23 mouse cellular contexts compared by ENCODE assay signal in genomic region chr16:85181502-85181901, GRCm38 (mm10). TPM values are rescaled to one million over a fixed set of nuclear protein-coding genes. Genes with fewer than 3 reads are reported as not detected.
DNase-seq lines count a peak whose midpoint lies in the region; ATAC-seq and TF ChIP-seq lines count a peak whose summit lies in the region.
"Had no signal": no experiment of that assay in that cellular context is flagged by ENCODE, and none has a peak within 500 bp of the region (broad histone marks: within the 10 kb centered on the region; RNA-seq: fewer than 3 reads in every experiment).

No protein-coding gene starts in this region.

- H3K36me3 ChIP-seq in lung, embryonic 14.5 days (ENCODE audit: insufficient read depth) = no peaks in the 10 kb centered on the region
- H3K36me3 ChIP-seq in lung, postnatal 0 days (ENCODE audit: insufficient read depth, low read length) = no peaks in the 10 kb centered on the region
- H3K36me3 ChIP-seq in myocyte (ENCODE audit: control insufficient read depth, insufficient read depth) = no peaks in the 10 kb centered on the region
- H3K36me3 ChIP-seq: embryonic facial prominence, embryonic 10.5 days; embryonic facial prominence, embryonic 12.5 days; forebrain, embryonic 15.5 days; G1E had no signal

- 32% methylated on average over 3 of the region's 3 CpGs for WGBS in lung, embryonic 14.5 days
- WGBS in lung, postnatal 0 days = 43% methylated on average over 3 of the region's 3 CpGs

- ATAC-seq in lung, embryonic 14.5 days (ENCODE audit: insufficient read depth) = peak; percentile 52; the same call in 1 of the 2 replicates
- no peak for ATAC-seq in lung, postnatal 0 days
- ATAC-seq: activated CD4-positive, CD25-positive, alpha-beta regulatory T cell, adult 4 months; CD4-positive, CD25-positive, alpha-beta regulatory T cell, adult 4 months; forebrain, embryonic 13.5 days; forebrain, embryonic 15.5 days; forebrain, postnatal 0 days; Patski had no signal

- no peak overlapping the region for H3K9ac ChIP-seq in lung, embryonic 14.5 days
- H3K9ac ChIP-seq in lung, postnatal 0 days (replicated peaks; ENCODE audit: low read depth) = no peak overlapping the region
- H3K9ac ChIP-seq: embryonic facial prominence, embryonic 12.5 days; forebrain, embryonic 13.5 days; forebrain, embryonic 15.5 days; forebrain, postnatal 0 days had no signal

- no peaks in the 10 kb centered on the region for H3K79me2 ChIP-seq in myocyte (ENCODE audit: control insufficient read depth, insufficient read depth)

- H3K27me3 ChIP-seq in lung, embryonic 14.5 days (ENCODE audit: insufficient read depth, low read length) = no peaks in the 10 kb centered on the region
- H3K27me3 ChIP-seq in lung, postnatal 0 days (replicated peaks; ENCODE audit: insufficient read depth, low read length) = no peaks in the 10 kb centered on the region
- no peaks in the 10 kb centered on the region for H3K27me3 ChIP-seq in myocyte (ENCODE audit: control insufficient read depth, insufficient read depth, insufficient read length)
- H3K27me3 ChIP-seq: CH12.LX; embryonic facial prominence, embryonic 12.5 days; forebrain, embryonic 13.5 days; forebrain, embryonic 15.5 days had no signal

- no peak for TF ChIP-seq EP300 in lung, postnatal 0 days (IDR thresholded peaks at IDR 0.05)

- no peak for TF ChIP-seq CTCF in lung, embryonic 14.5 days (IDR thresholded peaks at IDR 0.05; ENCODE audit: low read depth)
- no peak for TF ChIP-seq CTCF in lung, postnatal 0 days (IDR thresholded peaks at IDR 0.05)

- H3K4me1 ChIP-seq in lung, embryonic 14.5 days (ENCODE audit: insufficient read depth) = no peaks in the 10 kb centered on the region
- H3K4me1 ChIP-seq in lung, postnatal 0 days (ENCODE audit: insufficient read depth, low read depth, low read length) = no peaks in the 10 kb centered on the region
- H3K4me1 ChIP-seq: forebrain, embryonic 13.5 days; forebrain, embryonic 15.5 days had no signal

- DNase-seq in lung, embryonic 14.5 days = no peak
- no peak for DNase-seq in lung, postnatal 0 days (ENCODE audit: low spot score)
- DNase-seq in 3134 (ENCODE audit: extremely low read depth, insufficient read length, low spot score) = peak; percentile 7
- DNase-seq in kidney, adult 18-20 months = no peak
- DNase-seq: adrenal gland, adult 8-10 months; adrenal gland, postnatal 14 days; adrenal gland, postnatal 36 days; cerebellum, adult 11-12 months; cerebellum, adult 2 months; cerebellum, adult 9-10 months; cerebellum, postnatal 10 days; cerebellum, postnatal 25 days; forebrain, postnatal 0 days had no signal

- no peak overlapping the region for H3K4me2 ChIP-seq in lung, embryonic 14.5 days
- H3K4me2 ChIP-seq in lung, postnatal 0 days (replicated peaks; ENCODE audit: low read depth, low read length) = no peak overlapping the region
- no peak overlapping the region for H3K4me2 ChIP-seq in myocyte (ENCODE audit: low read depth)
- H3K4me2 ChIP-seq: embryonic facial prominence, embryonic 12.5 days; forebrain, embryonic 13.5 days; forebrain, embryonic 15.5 days had no signal

- no peaks in the 10 kb centered on the region for H3K9me3 ChIP-seq in lung, embryonic 14.5 days (ENCODE audit: low read depth, low read length)
- no peaks in the 10 kb centered on the region for H3K9me3 ChIP-seq in lung, postnatal 0 days (ENCODE audit: low read length)
- H3K9me3 ChIP-seq: embryonic facial prominence, embryonic 10.5 days; embryonic facial prominence, embryonic 12.5 days; forebrain, embryonic 13.5 days; forebrain, embryonic 15.5 days had no signal

- H3ac ChIP-seq in myocyte (ENCODE audit: control insufficient read depth, insufficient read length) = no peak overlapping the region

- no peak for TF ChIP-seq POLR2A in myocyte (IDR thresholded peaks at IDR 0.05; ENCODE audit: insufficient read length, low read depth)

- no peak overlapping the region for H3K4me3 ChIP-seq in lung, embryonic 14.5 days (ENCODE audit: low read depth, low read length)
- H3K4me3 ChIP-seq in lung, postnatal 0 days (ENCODE audit: low read depth, low read length) = no peak overlapping the region
- no peak overlapping the region for H3K4me3 ChIP-seq in myocyte
- H3K4me3 ChIP-seq: embryonic facial prominence, embryonic 10.5 days; embryonic facial prominence, embryonic 12.5 days; forebrain, embryonic 13.5 days; forebrain, embryonic 15.5 days had no signal

- H3K27ac ChIP-seq in lung, embryonic 14.5 days (ENCODE audit: low read depth) = no peak overlapping the region
- no peak overlapping the region for H3K27ac ChIP-seq in lung, postnatal 0 days (ENCODE audit: low read length)
- H3K27ac ChIP-seq: embryonic facial prominence, embryonic 10.5 days; embryonic facial prominence, embryonic 12.5 days; forebrain, embryonic 13.5 days; forebrain, embryonic 15.5 days had no signal

TF ChIP-seq in myocyte, 11 proteins besides CTCF, POLR2A, EP300 and RAD21:
- TF ChIP-seq SRF (IDR thresholded peaks at IDR 0.05; ENCODE audit: control insufficient read depth, insufficient read length, low read depth) (no peak), USF1 (IDR thresholded peaks at IDR 0.05; ENCODE audit: low read depth) (peak; percentile 54), TCF12 (IDR thresholded peaks at IDR 0.05; ENCODE audit: insufficient read depth, poor library complexity, severe bottlenecking) (no peak)

RNA-seq across cellular contexts. Expression of gene App, which starts 7.9 kb away (rescaled TPM):
- 229 and 231 TPM in 2 replicates for polyA plus RNA-seq in lung, embryonic 14.5 days (2014; fragmentation: Nextera tagmentation; extraction: Ambion mirVana)
- 425 and 457 TPM in 2 replicates for polyA plus RNA-seq in lung, postnatal 0 days (2015; fragmentation: Nextera tagmentation; extraction: Ambion mirVana)
- 207 TPM for polyA plus RNA-seq in myocyte (2012; fragmentation: generic; extraction: Trizol)
- polyA plus RNA-seq: G1E had no signal
